19 mouse cellular contexts compared by ENCODE assay signal in genomic region chr16:10957794-10958193, GRCm38 (mm10).
DNase-seq lines count a peak whose midpoint lies in the region; ATAC-seq and TF ChIP-seq lines count a peak whose summit lies in the region.
"Had no signal": no experiment of that assay in that cellular context is flagged by ENCODE, and none has a peak within 500 bp of the region (broad histone marks: within the 10 kb centered on the region; RNA-seq: fewer than 3 reads in every experiment).

No protein-coding gene starts in this region.

- peak overlapping the region; percentile 80 for H3K27ac ChIP-seq in hindbrain, embryonic 10.5 days
- no peak overlapping the region for H3K27ac ChIP-seq in hindbrain, embryonic 11.5 days (ENCODE audit: low read depth, low read length)
- peak overlapping the region; percentile 61; the same call in 1 of the 2 replicates for H3K27ac ChIP-seq in embryonic facial prominence, embryonic 14.5 days (replicated peaks; ENCODE audit: low read depth, low read length)
- peak overlapping the region; percentile 76 for H3K27ac ChIP-seq in hindbrain, embryonic 13.5 days
- H3K27ac ChIP-seq: gastrocnemius, adult 2 months; heart, embryonic 13.5 days; kidney, postnatal 0 days; layer of hippocampus, adult 2 months; liver, embryonic 14.5 days had no signal

- ATAC-seq in hindbrain, embryonic 11.5 days (ENCODE audit: low FRiP score), result no peak
- ATAC-seq in embryonic facial prominence, embryonic 14.5 days (ENCODE audit: low read depth), result no peak
- ATAC-seq in hindbrain, embryonic 13.5 days (ENCODE audit: low FRiP score), result no peak

- DNase-seq in hindbrain, embryonic 10.5 days (ENCODE audit: low spot score), result no peak
- no peak for DNase-seq in hindbrain, embryonic 11.5 days (ENCODE audit: low spot score)
- no peak for DNase-seq in embryonic facial prominence, embryonic 14.5 days (ENCODE audit: low spot score)
- no peak for DNase-seq in gastrocnemius, postnatal 4 days (ENCODE audit: low spot score in 2 of 2)
- no peak for DNase-seq in urinary bladder, adult 18-20 months (ENCODE audit: low spot score in 2 of 2)
- no peak for DNase-seq in MN1 (ENCODE audit: low spot score)
- DNase-seq: cerebellum, postnatal 25 days; gastrocnemius, adult 2 months; heart, adult 11 months; heart, postnatal 36 days; kidney, adult 11 months had no signal

- no peaks in the 10 kb centered on the region for H3K27me3 ChIP-seq in hindbrain, embryonic 10.5 days (ENCODE audit: insufficient read depth, poor library complexity, severe bottlenecking)
- no peaks in the 10 kb centered on the region for H3K27me3 ChIP-seq in hindbrain, embryonic 11.5 days (ENCODE audit: control insufficient read depth, insufficient read depth, low read length)
- H3K27me3 ChIP-seq in E14TG2a.4 (ENCODE audit: insufficient read depth, low read length), result no peaks in the 10 kb centered on the region
- no peaks in the 10 kb centered on the region for H3K27me3 ChIP-seq in embryonic facial prominence, embryonic 14.5 days (replicated peaks; ENCODE audit: control insufficient read depth, insufficient read depth, low read length)
- no peaks in the 10 kb centered on the region for H3K27me3 ChIP-seq in hindbrain, embryonic 13.5 days
- H3K27me3 ChIP-seq: heart, embryonic 13.5 days; limb, embryonic 13.5 days; neural tube, embryonic 15.5 days had no signal

- H3K9me3 ChIP-seq in hindbrain, embryonic 10.5 days, result no peaks in the 10 kb centered on the region
- H3K9me3 ChIP-seq in hindbrain, embryonic 11.5 days (ENCODE audit: control insufficient read depth, low read length), result no peaks in the 10 kb centered on the region
- H3K9me3 ChIP-seq in E14TG2a.4 (ENCODE audit: low read length), result no peaks in the 10 kb centered on the region
- no peaks in the 10 kb centered on the region for H3K9me3 ChIP-seq in embryonic facial prominence, embryonic 14.5 days (ENCODE audit: control insufficient read depth, low read length)
- no peaks in the 10 kb centered on the region for H3K9me3 ChIP-seq in hindbrain, embryonic 13.5 days
- H3K9me3 ChIP-seq: heart, embryonic 13.5 days; limb, embryonic 13.5 days; neural tube, embryonic 15.5 days had no signal

- 82% methylated on average over 3 of the region's 3 CpGs for WGBS in hindbrain, embryonic 10.5 days
- WGBS in hindbrain, embryonic 11.5 days, result 73% methylated on average over 3 of the region's 3 CpGs
- 81% methylated on average over 3 of the region's 3 CpGs for WGBS in embryonic facial prominence, embryonic 14.5 days
- 80% methylated on average over 3 of the region's 3 CpGs for WGBS in hindbrain, embryonic 13.5 days

- peaks cover 39% of the 10 kb centered on the region for H3K4me1 ChIP-seq in hindbrain, embryonic 10.5 days (replicated peaks)
- peaks cover 5% of the 10 kb centered on the region; the same call in 1 of the 2 replicates for H3K4me1 ChIP-seq in hindbrain, embryonic 11.5 days (replicated peaks; ENCODE audit: control insufficient read depth, insufficient read depth, low read length)
- peaks cover 82% of the 10 kb centered on the region for H3K4me1 ChIP-seq in E14TG2a.4 (replicated peaks; ENCODE audit: low read depth, low read length)
- H3K4me1 ChIP-seq in embryonic facial prominence, embryonic 14.5 days (ENCODE audit: control insufficient read depth, insufficient read depth, low read length), result peaks cover 19% of the 10 kb centered on the region
- H3K4me1 ChIP-seq in hindbrain, embryonic 13.5 days (replicated peaks), result peaks cover 25% of the 10 kb centered on the region

- no peak for TF ChIP-seq CTCF in E14TG2a.4 (conservative IDR thresholded peaks at IDR 0.05; ENCODE audit: low read length)

- H3K4me2 ChIP-seq in hindbrain, embryonic 11.5 days (replicated peaks; ENCODE audit: low read depth, low read length), result no peak overlapping the region
- H3K4me2 ChIP-seq in embryonic facial prominence, embryonic 14.5 days (ENCODE audit: low read depth, low read length), result no peak overlapping the region
- no peak overlapping the region for H3K4me2 ChIP-seq in hindbrain, embryonic 13.5 days
- H3K4me2 ChIP-seq: heart, embryonic 13.5 days; limb, embryonic 13.5 days; neural tube, embryonic 15.5 days had no signal

- H3K4me3 ChIP-seq in hindbrain, embryonic 10.5 days, result no peak overlapping the region
- no peak overlapping the region for H3K4me3 ChIP-seq in hindbrain, embryonic 11.5 days (ENCODE audit: low read depth, low read length)
- peak overlapping the region; percentile 41 for H3K4me3 ChIP-seq in E14TG2a.4 (replicated peaks; ENCODE audit: low read length)
- no peak overlapping the region for H3K4me3 ChIP-seq in embryonic facial prominence, embryonic 14.5 days (ENCODE audit: low read depth, low read length)
- no peak overlapping the region for H3K4me3 ChIP-seq in hindbrain, embryonic 13.5 days
- H3K4me3 ChIP-seq: gastrocnemius, adult 2 months; heart, embryonic 13.5 days; layer of hippocampus, adult 2 months; limb, embryonic 13.5 days; neural tube, embryonic 15.5 days had no signal

- no peak overlapping the region for H3K9ac ChIP-seq in hindbrain, embryonic 11.5 days (ENCODE audit: low read depth, low read length)
- H3K9ac ChIP-seq in embryonic facial prominence, embryonic 14.5 days (ENCODE audit: low read depth, low read length), result no peak overlapping the region
- H3K9ac ChIP-seq in hindbrain, embryonic 13.5 days, result no peak overlapping the region
- H3K9ac ChIP-seq: heart, embryonic 13.5 days; limb, embryonic 13.5 days; liver, embryonic 14.5 days; neural tube, embryonic 15.5 days had no signal

- H3K36me3 ChIP-seq in hindbrain, embryonic 10.5 days, result peaks cover 68% of the 10 kb centered on the region
- H3K36me3 ChIP-seq in hindbrain, embryonic 11.5 days (ENCODE audit: control insufficient read depth, insufficient read depth, low read length), result no peaks in the 10 kb centered on the region
- peaks cover 37% of the 10 kb centered on the region for H3K36me3 ChIP-seq in E14TG2a.4 (ENCODE audit: insufficient read depth, low read length)
- H3K36me3 ChIP-seq in embryonic facial prominence, embryonic 14.5 days (ENCODE audit: control insufficient read depth, insufficient read depth, low read length), result peaks cover 38% of the 10 kb centered on the region
- H3K36me3 ChIP-seq in hindbrain, embryonic 13.5 days, result no peaks in the 10 kb centered on the region
- H3K36me3 ChIP-seq: neural tube, embryonic 15.5 days had no signal
